Mouse (Mus musculus): Measurements from ENCODE around the gene Cadps2. TPM values are rescaled to one million over a fixed set of nuclear protein-coding genes. Genes with fewer than 3 reads are reported as not detected.

The Cadps2 gene
- polyA plus RNA-seq, 2 experiments: 0.05 to 0.07 TPM

DNA sequence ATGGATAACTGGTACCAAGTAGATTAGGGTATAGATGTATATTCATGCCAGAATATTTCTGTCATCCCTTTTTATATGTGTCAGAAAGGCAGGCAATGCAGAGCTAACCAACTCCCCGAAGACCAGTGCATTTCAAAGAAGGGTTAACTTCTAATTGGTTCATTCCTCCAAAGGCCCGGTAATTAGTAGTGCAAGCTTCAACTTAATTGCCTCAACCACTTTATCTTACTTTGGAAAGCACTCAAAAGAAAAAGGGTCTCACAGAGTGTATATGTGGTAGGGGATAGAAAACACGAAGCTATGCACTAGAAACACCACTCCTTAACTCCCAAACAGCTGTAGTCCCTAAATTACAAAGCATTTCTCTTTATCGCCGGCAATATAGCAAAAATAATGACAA lies 90.4 kb downstream of the Cadps2 start:
- DNase-seq (ENCODE audit: low read depth in 3 of 3, low spot score in 3 of 3): no peak
- no peak overlapping the region for H3K9ac ChIP-seq (replicated peaks)
- no peak overlapping the region for H3K27ac ChIP-seq
- H3K4me1 ChIP-seq (replicated peaks; ENCODE audit: control insufficient read depth in 2 of 2, insufficient read depth in 2 of 2, low read length in 1 of 2): no peaks in the 10 kb centered on the region
- no peak overlapping the region for H3K4me2 ChIP-seq (ENCODE audit: low read depth)
- no peak overlapping the region for H3K4me3 ChIP-seq (ENCODE audit: insufficient read depth in 1 of 2, low read depth in 2 of 2, low read length in 2 of 2)
- H3K9me3 ChIP-seq (ENCODE audit: control insufficient read depth, low read length): no peaks in the 10 kb centered on the region
- H3K27me3 ChIP-seq (ENCODE audit: control insufficient read depth, insufficient read depth, low read length): no peaks in the 10 kb centered on the region
- TF ChIP-seq EP300 (IDR thresholded peaks at IDR 0.05; ENCODE audit: low read depth): no peak
- no peak for TF ChIP-seq CTCF (IDR thresholded peaks at IDR 0.05; ENCODE audit: low read depth)
- ATAC-seq (ENCODE audit: insufficient read depth): no peak
- H3K36me3 ChIP-seq (replicated peaks; ENCODE audit: control insufficient read depth, insufficient read depth, low read depth): no peaks in the 10 kb centered on the region
- 54% methylated on average over 5 of the region's 5 CpGs for WGBS (ENCODE audit: insufficient replicate concordance)

DNA sequence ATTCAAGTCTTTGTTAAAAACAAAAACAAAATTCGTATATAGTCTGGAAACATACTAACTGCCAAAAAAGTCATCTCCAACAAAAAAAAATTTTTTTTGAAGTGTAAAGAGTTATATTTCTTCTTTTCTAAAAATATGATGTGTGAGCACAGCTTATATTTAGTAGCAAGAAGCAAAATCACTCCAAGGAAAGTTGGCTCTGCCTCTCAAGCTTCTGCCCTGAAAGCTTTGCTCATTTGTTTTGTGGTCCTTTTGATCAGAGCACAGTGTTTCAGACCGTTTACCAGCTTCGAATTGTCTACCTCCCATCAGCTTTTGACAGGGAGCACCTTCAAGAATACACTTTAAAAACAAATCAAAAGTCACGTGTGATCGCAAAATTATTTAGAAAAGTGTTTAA lies 99.2 kb downstream of the Cadps2 start:
- H3K27me3 ChIP-seq (ENCODE audit: control insufficient read depth, insufficient read depth, low read length): no peaks in the 10 kb centered on the region
- no peak overlapping the region for H3K27ac ChIP-seq

DNA sequence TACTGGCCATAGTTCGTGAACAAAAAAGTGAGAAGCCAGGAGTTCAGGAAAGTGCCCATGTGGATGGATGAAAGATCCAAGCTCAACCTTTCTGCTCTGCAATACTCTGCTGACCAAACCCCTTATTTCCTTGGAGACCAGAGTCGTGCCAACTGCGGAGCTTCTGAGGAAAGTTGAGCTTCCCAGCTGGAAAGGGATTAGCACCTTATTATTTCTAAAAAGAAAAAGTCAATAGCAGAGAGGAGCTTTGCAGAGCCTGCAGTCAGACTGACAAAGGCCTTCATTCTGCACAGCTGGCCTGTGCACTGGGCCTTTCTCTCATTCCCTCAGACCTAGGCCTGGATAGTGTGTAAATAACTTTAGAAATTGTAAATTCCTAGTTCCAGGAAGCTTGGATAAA lies 106.5 kb downstream of the Cadps2 start:
- Histone ChIP-seq H3K4me3 (ENCODE audit: insufficient read depth in 1 of 2, low read depth in 2 of 2, low read length in 2 of 2) (no peak overlapping the region), H3K36me3 (replicated peaks; ENCODE audit: control insufficient read depth, insufficient read depth, low read depth) (no peaks in the 10 kb centered on the region), H3K9ac (replicated peaks) (no peak overlapping the region), H3K9me3 (ENCODE audit: control insufficient read depth, low read length) (no peaks in the 10 kb centered on the region), H3K4me2 (ENCODE audit: low read depth) (no peak overlapping the region), H3K27ac (no peak overlapping the region), H3K4me1 (replicated peaks; ENCODE audit: control insufficient read depth in 2 of 2, insufficient read depth in 2 of 2, low read length in 1 of 2) (no peaks in the 10 kb centered on the region), H3K27me3 (ENCODE audit: control insufficient read depth, insufficient read depth, low read length) (no peaks in the 10 kb centered on the region)
- TF ChIP-seq EP300 (IDR thresholded peaks at IDR 0.05; ENCODE audit: low read depth) (no peak), CTCF (IDR thresholded peaks at IDR 0.05; ENCODE audit: low read depth) (no peak)
- no peak for ATAC-seq (ENCODE audit: insufficient read depth)
- DNase-seq (ENCODE audit: low read depth in 3 of 3, low spot score in 3 of 3): no peak
- WGBS (ENCODE audit: insufficient replicate concordance): 30% methylated on average over 3 of the region's 3 CpGs

More for the DNA sequence above, 99.2 kb downstream of the Cadps2 start:
- WGBS (ENCODE audit: insufficient replicate concordance): 53% methylated on average over 5 of the region's 5 CpGs
- Histone ChIP-seq H3K9me3 (ENCODE audit: control insufficient read depth, low read length) (no peaks in the 10 kb centered on the region), H3K36me3 (replicated peaks; ENCODE audit: control insufficient read depth, insufficient read depth, low read depth) (no peaks in the 10 kb centered on the region), H3K4me1 (replicated peaks; ENCODE audit: control insufficient read depth in 2 of 2, insufficient read depth in 2 of 2, low read length in 1 of 2) (no peaks in the 10 kb centered on the region), H3K4me3 (ENCODE audit: insufficient read depth in 1 of 2, low read depth in 2 of 2, low read length in 2 of 2) (no peak overlapping the region), H3K9ac (replicated peaks) (no peak overlapping the region), H3K4me2 (ENCODE audit: low read depth) (no peak overlapping the region)
- no peak for DNase-seq (ENCODE audit: low read depth in 3 of 3, low spot score in 3 of 3)
- no peak for ATAC-seq (ENCODE audit: insufficient read depth)
- TF ChIP-seq EP300 (IDR thresholded peaks at IDR 0.05; ENCODE audit: low read depth): no peak
- TF ChIP-seq CTCF (IDR thresholded peaks at IDR 0.05; ENCODE audit: low read depth): no peak

DNA sequence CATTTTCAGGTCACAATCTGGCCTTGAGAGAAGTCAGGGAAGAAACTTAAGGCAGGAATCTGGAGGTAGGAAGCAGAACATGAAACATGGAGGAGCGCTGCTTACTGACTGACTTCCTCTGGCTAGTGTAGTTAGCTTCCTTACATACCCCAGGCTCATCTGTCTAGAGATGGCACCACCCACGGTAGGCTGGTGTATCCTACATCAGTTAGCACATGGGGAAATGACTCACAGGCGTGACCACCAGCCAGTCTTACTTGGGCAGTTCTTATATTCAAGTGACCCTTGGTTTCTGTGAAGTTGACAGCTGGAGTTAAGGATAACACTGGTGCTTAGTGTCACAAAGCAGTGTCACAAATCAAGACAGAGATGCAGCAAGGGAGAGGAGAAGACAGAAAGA lies 110.6 kb downstream of the Cadps2 start:
- Histone ChIP-seq H3K4me2 (ENCODE audit: low read depth) (no peak overlapping the region), H3K27me3 (ENCODE audit: control insufficient read depth, insufficient read depth, low read length) (no peaks in the 10 kb centered on the region), H3K9ac (replicated peaks) (no peak overlapping the region), H3K9me3 (ENCODE audit: control insufficient read depth, low read length) (no peaks in the 10 kb centered on the region), H3K4me3 (ENCODE audit: insufficient read depth in 1 of 2, low read depth in 2 of 2, low read length in 2 of 2) (no peak overlapping the region), H3K27ac (no peak overlapping the region), H3K36me3 (replicated peaks; ENCODE audit: control insufficient read depth, insufficient read depth, low read depth) (no peaks in the 10 kb centered on the region), H3K4me1 (replicated peaks; ENCODE audit: control insufficient read depth in 2 of 2, insufficient read depth in 2 of 2, low read length in 1 of 2) (no peaks in the 10 kb centered on the region)
- DNase-seq (ENCODE audit: low read depth in 3 of 3, low spot score in 3 of 3) (no peak), ATAC-seq (ENCODE audit: insufficient read depth) (no peak)
- WGBS (ENCODE audit: insufficient replicate concordance): 40% methylated on average over 3 of the region's 3 CpGs
- TF ChIP-seq EP300 (IDR thresholded peaks at IDR 0.05; ENCODE audit: low read depth): no peak
- no peak for TF ChIP-seq CTCF (IDR thresholded peaks at IDR 0.05; ENCODE audit: low read depth)

DNA sequence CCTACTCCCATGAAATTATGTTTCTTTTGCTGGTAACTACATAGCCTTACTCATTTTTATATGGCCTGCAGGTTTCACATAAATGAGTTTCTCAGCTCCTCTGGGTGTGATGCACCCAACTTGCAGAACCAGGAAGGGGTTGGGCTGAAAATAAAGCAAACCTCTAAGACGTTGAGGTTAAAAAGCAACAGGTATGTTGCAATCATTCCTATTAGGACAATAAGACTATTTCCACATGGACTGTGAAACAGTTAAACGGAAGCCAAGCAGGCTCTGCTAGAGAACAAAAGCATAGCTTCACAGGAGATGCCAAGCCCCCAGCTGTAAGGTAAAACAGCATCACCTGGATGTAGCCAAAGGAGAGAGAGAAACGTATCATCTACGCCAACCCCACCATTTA lies 115.5 kb downstream of the Cadps2 start:
- Histone ChIP-seq H3K9me3 (ENCODE audit: control insufficient read depth, low read length) (no peaks in the 10 kb centered on the region), H3K27me3 (ENCODE audit: control insufficient read depth, insufficient read depth, low read length) (no peaks in the 10 kb centered on the region), H3K36me3 (replicated peaks; ENCODE audit: control insufficient read depth, insufficient read depth, low read depth) (no peaks in the 10 kb centered on the region), H3K4me2 (ENCODE audit: low read depth) (no peak overlapping the region), H3K4me1 (replicated peaks; ENCODE audit: control insufficient read depth in 2 of 2, insufficient read depth in 2 of 2, low read length in 1 of 2) (no peaks in the 10 kb centered on the region), H3K4me3 (ENCODE audit: insufficient read depth in 1 of 2, low read depth in 2 of 2, low read length in 2 of 2) (no peak overlapping the region), H3K9ac (replicated peaks) (no peak overlapping the region), H3K27ac (no peak overlapping the region)
- ATAC-seq (ENCODE audit: insufficient read depth) (no peak), DNase-seq (ENCODE audit: low read depth in 3 of 3, low spot score in 3 of 3) (no peak)
- TF ChIP-seq EP300 (IDR thresholded peaks at IDR 0.05; ENCODE audit: low read depth) (no peak), CTCF (IDR thresholded peaks at IDR 0.05; ENCODE audit: low read depth) (no peak)
- WGBS (ENCODE audit: insufficient replicate concordance): 57% methylated on average over 4 of the region's 4 CpGs
